Mouse (Mus musculus): ENCODE measurements around the gene Gm14137.
A peak's percentile ranks its signal among the peaks of the same experiment; 100 is the strongest.

Gm14137 gene

GRCm38 (mm10) chr2:119172862-119173576, 1.3 kb upstream of the Gm14137 start:
- no peak for DNase-seq (ENCODE audit: low spot score in 2 of 2)

DNA sequence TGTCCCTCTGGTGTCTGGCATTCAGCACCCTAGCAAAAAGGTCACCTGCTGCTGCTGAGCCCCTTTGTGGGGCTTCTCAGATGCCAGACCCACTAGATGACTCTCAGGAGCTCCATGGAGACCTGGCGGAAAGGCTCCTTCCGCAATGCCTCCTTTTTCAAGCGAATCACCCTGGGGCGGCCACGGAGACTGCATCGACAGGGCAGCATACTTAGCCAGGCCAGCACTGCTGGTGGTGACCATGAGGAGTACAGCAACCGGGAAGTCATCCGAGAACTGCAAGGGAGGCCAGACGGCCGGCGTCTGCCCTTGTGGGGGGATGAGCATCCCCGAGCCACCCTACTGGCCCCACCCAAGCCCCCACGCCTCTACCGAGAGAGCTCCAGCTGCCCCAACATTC, 557 bp downstream of the Gm14137 start:
- DNase-seq (ENCODE audit: low spot score in 2 of 2), result no peak

GRCm38 (mm10) chr2:119175614-119176013, 1.3 kb downstream of the Gm14137 start:
- no peak for DNase-seq (ENCODE audit: low spot score in 2 of 2)

GRCm38 (mm10) chr2:119176761-119177160, 2.5 kb downstream of the Gm14137 start:
- DNase-seq (ENCODE audit: low spot score in 2 of 2), result no peak

- no peak for DNase-seq (ENCODE audit: low spot score in 2 of 2)
Measured at GRCm38 (mm10) chr2:119177384-119177939, 3.2 kb downstream of the Gm14137 start.

- no peak for DNase-seq (ENCODE audit: low spot score in 2 of 2)
Measured at GRCm38 (mm10) chr2:119182914-119183313, 8.6 kb downstream of the Gm14137 start.

DNA sequence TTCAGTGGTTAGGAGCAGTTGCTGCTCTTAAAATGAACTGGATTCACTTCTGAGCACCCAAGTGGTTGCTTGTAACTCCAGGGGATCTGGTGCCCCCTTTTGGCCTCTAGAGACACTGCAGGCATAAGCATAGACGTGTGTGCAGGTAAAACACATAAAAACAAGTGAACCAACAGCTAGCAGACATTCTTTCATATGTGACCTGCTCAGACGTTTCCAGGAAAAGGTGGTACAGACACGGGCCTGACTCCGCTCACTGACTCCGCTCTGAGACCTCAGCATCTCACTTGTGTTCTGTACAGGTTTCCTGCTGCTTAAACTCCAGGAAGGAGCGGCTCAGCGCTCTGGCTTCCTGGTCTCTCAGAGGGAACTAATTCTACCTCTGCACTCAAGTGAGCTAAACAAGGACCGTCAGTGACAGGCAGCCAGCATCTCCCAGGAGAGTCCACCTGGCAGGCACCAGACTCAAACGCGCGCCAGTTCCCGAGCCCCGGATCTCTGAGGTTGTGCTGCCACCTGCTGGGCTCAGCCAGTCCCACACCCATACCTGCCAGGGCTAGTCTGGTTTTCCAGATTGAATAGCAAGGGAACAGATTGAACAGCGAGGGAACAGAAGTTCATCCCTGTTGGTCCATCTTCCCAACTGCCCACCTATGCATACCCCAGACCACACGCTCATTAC, 14.9 kb downstream of the Gm14137 start:
- DNase-seq (ENCODE audit: low spot score in 2 of 2), result peak; percentile 84 to 85

- no peak for DNase-seq (ENCODE audit: low spot score in 2 of 2)
Measured at GRCm38 (mm10) chr2:119190969-119191368, 16.7 kb downstream of the Gm14137 start.

DNA sequence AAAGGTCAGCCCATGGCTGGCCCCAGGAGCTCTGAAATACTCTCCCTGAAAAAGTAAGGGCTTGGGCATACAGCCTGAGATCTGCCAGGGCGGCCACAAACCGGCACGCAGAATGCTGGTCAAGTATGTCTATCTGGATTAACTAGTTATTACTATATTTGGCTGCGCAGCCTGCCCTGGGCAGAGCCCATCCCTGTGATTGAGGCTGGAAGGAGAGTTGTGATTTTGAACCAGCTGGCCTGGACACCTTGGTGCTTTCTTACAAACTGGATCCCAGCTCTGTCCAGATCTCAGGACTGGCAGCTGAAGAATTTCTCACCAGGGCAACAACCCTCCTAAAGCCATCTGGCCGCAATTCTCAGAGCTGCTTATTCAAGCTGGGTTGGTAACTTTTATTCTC, 19.8 kb downstream of the Gm14137 start:
- DNase-seq (ENCODE audit: low spot score in 2 of 2), result peak in 1 of 2 experiments; percentile 16

DNA sequence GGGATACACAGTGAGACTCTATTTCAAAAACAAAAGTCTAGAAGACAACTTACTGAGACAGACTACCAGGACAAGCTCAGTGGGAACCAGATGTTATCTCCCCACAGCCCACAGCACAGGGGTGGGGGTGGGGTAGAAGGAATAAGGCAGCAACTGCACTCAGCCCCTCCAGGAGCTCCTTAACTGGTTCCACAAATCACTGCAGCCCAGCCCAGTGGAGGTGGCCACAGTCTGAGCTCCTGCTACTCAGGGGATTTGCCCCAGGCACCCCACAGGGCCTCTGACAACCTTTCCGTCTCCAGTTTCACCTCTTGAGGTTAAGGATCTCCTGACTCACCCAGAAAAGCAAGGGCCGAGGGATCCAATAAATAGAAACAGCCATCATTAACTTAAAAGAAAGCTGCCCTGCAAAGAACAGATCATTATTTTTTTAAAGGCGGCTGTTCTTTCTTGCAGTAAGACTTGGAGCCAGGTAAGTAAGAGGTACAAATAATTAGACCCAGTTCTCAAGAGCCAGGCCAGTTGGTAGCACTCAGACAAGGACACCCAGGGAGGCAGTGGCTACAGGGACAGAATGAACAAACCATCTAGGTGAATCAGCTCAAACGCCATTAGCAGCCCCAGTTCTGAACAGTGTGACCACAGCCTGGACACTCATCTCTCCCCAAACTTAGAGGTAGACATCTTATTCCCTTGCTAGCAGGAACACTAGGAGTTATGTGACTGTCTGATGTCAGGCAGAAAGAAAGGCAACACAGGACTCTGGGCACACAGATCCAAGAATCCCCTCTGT, 22.2 kb downstream of the Gm14137 start:
- DNase-seq (ENCODE audit: low spot score in 2 of 2), result no peak

DNA sequence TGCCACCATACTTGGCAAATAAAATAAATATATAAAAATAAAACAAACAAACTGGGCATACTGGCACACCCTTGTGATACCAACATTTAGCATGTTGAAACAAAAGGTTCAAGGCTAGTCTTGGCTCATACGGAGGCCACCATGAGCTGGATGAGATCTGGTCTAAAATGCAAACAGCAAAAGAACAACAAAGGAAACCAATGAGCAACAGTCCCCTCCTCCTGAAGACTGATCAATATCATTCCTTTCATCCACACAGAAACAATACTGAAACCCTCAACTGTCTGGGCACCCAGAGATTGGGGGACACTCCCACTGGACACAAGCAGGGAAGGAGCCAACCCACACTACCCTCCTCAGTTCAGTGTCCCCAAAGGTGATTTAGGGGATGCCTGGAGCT, 23.2 kb downstream of the Gm14137 start:
- DNase-seq (ENCODE audit: low spot score in 2 of 2), result no peak

DNA sequence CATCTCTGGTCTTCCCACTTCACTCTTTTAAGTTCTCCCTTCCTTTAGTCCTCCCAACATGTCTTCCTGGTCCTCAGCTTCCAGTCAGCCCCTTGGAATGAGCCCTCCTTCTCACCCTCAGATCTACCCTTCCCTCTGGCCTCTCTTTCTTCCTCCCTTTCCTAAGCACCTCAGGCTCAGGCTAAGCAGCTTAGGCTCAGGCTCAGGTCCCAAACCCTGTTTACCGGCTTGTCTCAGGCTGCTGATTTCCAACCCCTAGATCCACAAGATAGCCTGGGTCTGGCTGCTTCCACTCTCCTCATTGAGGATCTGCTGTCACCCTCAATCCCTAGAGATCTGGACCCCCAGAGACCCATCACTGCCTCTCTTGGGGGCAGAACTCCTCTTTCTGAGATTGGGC, 23.7 kb downstream of the Gm14137 start:
- no peak for DNase-seq (ENCODE audit: low spot score in 2 of 2)

DNA sequence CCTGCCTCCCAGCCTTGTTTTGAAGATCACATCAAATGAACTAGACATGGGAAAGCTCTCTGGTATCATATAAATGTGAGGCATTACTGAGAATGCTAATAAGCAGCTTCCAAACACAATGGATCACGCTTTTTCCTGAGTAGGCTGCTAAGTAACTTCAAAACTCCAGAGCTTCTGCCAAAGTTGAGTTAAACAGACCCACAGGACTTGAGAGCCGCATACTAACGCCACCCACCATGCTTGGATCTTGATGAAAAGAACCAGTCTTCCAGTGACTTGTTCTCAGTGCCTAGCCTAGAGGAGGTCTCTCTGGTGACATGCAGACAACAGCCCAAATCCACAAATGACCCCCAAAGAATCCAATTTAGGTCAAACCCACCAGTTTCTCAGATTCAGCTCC, 24.6 kb downstream of the Gm14137 start:
- no peak for DNase-seq (ENCODE audit: low spot score in 2 of 2)

- no peak for DNase-seq (ENCODE audit: low spot score in 2 of 2)
Measured at GRCm38 (mm10) chr2:119202914-119203453, 28.7 kb downstream of the Gm14137 start.

- no peak for DNase-seq (ENCODE audit: low spot score in 2 of 2)
Measured at GRCm38 (mm10) chr2:119203871-119204460, 29.7 kb downstream of the Gm14137 start.

- no peak for DNase-seq (ENCODE audit: low spot score in 2 of 2)
Measured at GRCm38 (mm10) chr2:119207961-119208343, 33.6 kb downstream of the Gm14137 start.

DNA sequence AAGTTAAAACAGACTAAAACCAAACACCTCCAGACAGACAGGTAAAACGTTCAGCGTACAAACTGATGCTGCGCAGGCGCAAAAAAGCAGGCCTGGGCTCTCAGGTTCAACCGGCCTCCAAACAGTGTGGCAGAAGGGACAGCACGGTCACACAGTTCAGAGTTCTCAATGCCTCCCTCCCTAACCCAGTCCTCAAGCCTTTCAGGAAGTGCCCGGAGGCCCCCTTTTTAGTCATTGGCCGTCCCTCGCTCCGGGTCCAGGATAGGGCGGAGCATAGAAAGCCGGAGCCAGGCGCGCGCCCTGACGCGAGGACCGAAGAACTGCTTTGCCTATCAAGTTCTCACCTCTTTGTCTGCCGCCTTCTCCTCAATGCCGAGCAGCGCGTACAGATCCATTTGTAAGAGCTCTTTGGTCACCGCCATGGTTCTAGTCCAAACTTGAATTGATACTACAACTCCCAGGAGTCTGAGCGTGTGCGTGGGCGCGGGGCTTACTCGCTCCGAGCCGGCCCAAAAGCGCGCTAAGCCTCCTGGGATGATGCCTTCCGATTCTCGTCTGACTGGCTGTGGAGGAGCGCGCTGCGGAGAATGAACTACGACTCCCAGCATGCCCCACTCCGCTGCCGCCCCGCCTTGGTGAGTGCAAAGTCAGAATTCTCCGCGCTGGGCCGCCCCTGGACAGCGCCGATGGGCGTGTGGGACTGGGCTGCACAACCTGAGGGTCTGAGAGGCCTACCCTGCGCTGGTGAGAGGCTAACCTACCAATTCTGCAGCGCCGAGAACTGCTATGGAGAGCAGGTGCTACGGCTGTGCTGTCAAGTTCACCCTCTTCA, 34.3 kb downstream of the Gm14137 start, which contains the start of the genes Zfyve19 and Dnajc17:
Gene Zfyve19 (plus strand): TSS at position 274 of the 832 bp plus-strand sequence.
Gene Dnajc17 (minus strand): TSS at position 452 of the 832 bp plus-strand sequence.
- DNase-seq (ENCODE audit: low spot score in 2 of 2), result peak; percentile 97 to 99

GRCm38 (mm10) chr2:119209176-119209507, 34.8 kb downstream of the Gm14137 start:
- no peak for DNase-seq (ENCODE audit: low spot score in 2 of 2)
